Mouse (Mus musculus) ES-E14 (cell line): Measurements from ENCODE around the gene Ltc4s. TPM values are rescaled to one million over a fixed set of nuclear protein-coding genes. Genes with fewer than 3 reads are reported as not detected.

Source experiments
- DNase-seq: peaks from one replicate; pipeline ENCODE4 v3.0.0-alpha.2; 2013; ENCODE audit warnings: low read depth, low spot score
- H3K27ac ChIP-seq: 2 replicates; pipeline ENCODE4 v1.5.1; 2012; ENCODE audit warnings: low read depth, mild to moderate bottlenecking, low read length, moderate library complexity, mixed read lengths; ENCODE audit not compliant: poor library complexity, insufficient read depth, severe bottlenecking
- H3K36me3 ChIP-seq: 2 replicates; pipeline ENCODE4 v1.6.1; 2012; ENCODE audit warnings: mild to moderate bottlenecking, low read length, moderate library complexity, mixed read lengths; ENCODE audit not compliant: control insufficient read depth, poor library complexity, insufficient read depth, severe bottlenecking
- H3K4me1 ChIP-seq, 2 experiments: fragments of 150-350 bp in 1 of 2; sonication (generic) in 1 of 2; 2 replicates each; pipeline ENCODE4 v1.6.1; 2012; ENCODE audit warnings: low read length in 2 of 2, mild to moderate bottlenecking in 1 of 2, mixed read lengths in 1 of 2; ENCODE audit not compliant: control insufficient read depth in 2 of 2, insufficient read depth in 2 of 2, poor library complexity in 1 of 2
- H3K4me3 ChIP-seq, 2 experiments: fragments of 150-350 bp in 1 of 2; sonication (generic) in 1 of 2; 2 replicates each; pipeline ENCODE4 v1.5.1; 2012; ENCODE audit warnings: low read length in 2 of 2, low read depth in 1 of 2, mild to moderate bottlenecking in 1 of 2, mixed read lengths in 1 of 2; ENCODE audit not compliant: insufficient read depth in 1 of 2, poor library complexity in 1 of 2, severe bottlenecking in 1 of 2
- H3K9ac ChIP-seq: 2 replicates; pipeline ENCODE4 v1.6.1; 2012; ENCODE audit warnings: low read depth, mild to moderate bottlenecking, low read length, mixed read lengths; ENCODE audit not compliant: poor library complexity, insufficient read depth, severe bottlenecking
- H3K9me3 ChIP-seq: fragments of 150-350 bp; sonication (generic); 2 replicates; pipeline ENCODE4 v1.6.1; 2012; ENCODE audit warnings: low read depth, mild to moderate bottlenecking, low read length; ENCODE audit not compliant: control insufficient read depth, insufficient read depth
- CHD2 ChIP-seq: IDR thresholded peaks from 2 replicates; pipeline ENCODE4 v1.6.1; 2014; ENCODE audit warnings: mild to moderate bottlenecking, low read depth, low read length, inconsistent platforms
- HCFC1 ChIP-seq: IDR thresholded peaks from 2 replicates; pipeline ENCODE4 v1.6.1; 2012; ENCODE audit warnings: low read length, inconsistent platforms, borderline replicate concordance; ENCODE audit not compliant: insufficient read depth
- MAFK ChIP-seq: IDR thresholded peaks from 2 replicates; pipeline ENCODE4 v1.6.1; 2014; ENCODE audit warnings: mild to moderate bottlenecking, low read depth, low read length, inconsistent platforms; ENCODE audit not compliant: insufficient read depth
- ZC3H11A ChIP-seq: IDR thresholded peaks from 2 replicates; pipeline ENCODE4 v1.6.1; 2012; ENCODE audit warnings: low read depth, mild to moderate bottlenecking, inconsistent platforms, low read length, borderline replicate concordance
- ZNF384 ChIP-seq: IDR thresholded peaks from 2 replicates; pipeline ENCODE4 v1.6.1; 2012; ENCODE audit warnings: low read depth, low read length, inconsistent platforms
- in situ Hi-C, 2 experiments: fragments of 600-800 bp; cut with MboI; formaldehyde crosslinking; loops; one replicate each; pipeline ENCODE4 v1.15.1; 2025; ENCODE audit warnings: low sequenced_read_pairs in 2 of 2, inconsistent platforms in 1 of 2; ENCODE audit not compliant: unreplicated experiment in 2 of 2
- total RNA-seq: library from RNA; depleted of rRNA; stranded (reverse); fragments of 300-350 nt; gene quantifications from 2 replicates; pipeline ENCODE4 v1.2.3, GENCODE M21; 2012; rRNA removed

Gene Ltc4s
- total RNA-seq, 1 experiment = 1.9 TPM

DNA sequence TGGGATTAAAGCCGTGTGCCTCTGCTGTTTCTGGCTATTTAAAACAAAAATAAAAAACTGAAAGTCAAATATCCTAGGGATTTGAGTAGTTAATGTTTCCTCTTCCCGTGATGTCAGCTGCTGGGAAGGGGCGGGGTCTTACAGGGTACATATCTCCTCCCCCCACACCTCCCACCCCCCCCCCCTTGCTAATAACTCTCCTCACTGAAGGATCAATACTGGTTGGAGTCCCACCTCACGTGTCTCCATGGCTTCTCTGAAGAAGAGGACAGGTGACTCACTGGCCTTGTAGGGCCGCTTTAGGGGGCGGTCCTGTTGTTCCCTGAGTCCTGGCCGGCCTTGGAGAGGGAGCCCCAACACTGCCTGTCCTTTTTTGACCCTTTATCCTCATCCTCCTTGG is 49.7 kb downstream of the Ltc4s start:
- TF ChIP-seq MAFK (no peak), CHD2 (no peak), HCFC1 (no peak), ZNF384 (no peak), ZC3H11A (no peak)
- no peak for DNase-seq
- in situ Hi-C loops = no loop called here
- H3K36me3 ChIP-seq = no peaks in the 10 kb centered on the region
- H3K27ac ChIP-seq = no peak overlapping the region
- H3K4me1 ChIP-seq = peaks cover 0 to 5% of the 10 kb centered on the region in 2 experiments; a peak in 1 of 4 replicates
- H3K4me3 ChIP-seq = no peak overlapping the region
- no peak overlapping the region for H3K9ac ChIP-seq
- H3K9me3 ChIP-seq = no peaks in the 10 kb centered on the region

Other genes starting within 250 kb of the Ltc4s start
- gene Rnf130, start 213.3 kb downstream of the Ltc4s start, total RNA-seq = 23.9 and 25.0 TPM in 2 replicates
- gene Tbc1d9b, start 107.2 kb downstream of the Ltc4s start, total RNA-seq = 18.0 and 19.3 TPM in 2 replicates
- 13.0 and 14.6 TPM in 2 replicates for gene Mrnip, start 64.2 kb downstream of the Ltc4s start, total RNA-seq
- gene Sqstm1, start 27.8 kb downstream of the Ltc4s start, total RNA-seq = 140 and 234 TPM in 2 replicates
- 22.6 and 28.1 TPM in 2 replicates for gene Mgat4b, start 27.7 kb downstream of the Ltc4s start, total RNA-seq
- gene Maml1, start 53.7 kb upstream of the Ltc4s start, total RNA-seq = 7.4 and 7.6 TPM in 2 replicates
- 970 and 1,175 TPM in 2 replicates for gene Canx, start 87.1 kb upstream of the Ltc4s start, total RNA-seq
- 0.54 TPM in 1 of 2 replicates, not detected in the other for gene Cby3, start 115.8 kb upstream of the Ltc4s start, total RNA-seq
- gene Hnrnph1, start 138.4 kb upstream of the Ltc4s start, total RNA-seq = 308 and 401 TPM in 2 replicates
- gene Rufy1, start 192.5 kb upstream of the Ltc4s start, total RNA-seq = 11.2 and 13.1 TPM in 2 replicates